Mouse (Mus musculus) liver, embryonic 16.5 days (tissue): ENCODE results near the gene Rngtt. TPM values are rescaled to one million over a fixed set of nuclear protein-coding genes. Genes with fewer than 3 reads are reported as not detected.

ENCODE experiments used
- ATAC-seq: fragments of 200-750 bp; cut with Nextera tagmentation; 2 replicates; pipeline ENCODE4 v1.8.0; 2017; ENCODE audit warnings: low read depth, mild to moderate bottlenecking, moderate number of reproducible peaks, moderate library complexity
- H3K27ac ChIP-seq: fragments of 300-500 bp; sonication (generic); 2 replicates; pipeline ENCODE4 v1.5.1; 2014; ENCODE audit warnings: mild to moderate bottlenecking, low read length
- H3K27me3 ChIP-seq: fragments of 300-500 bp; sonication (generic); 2 replicates; pipeline ENCODE4 v1.6.1; 2014; ENCODE audit warnings: low read depth, low read length, mixed read lengths; ENCODE audit not compliant: control insufficient read depth, insufficient read depth
- H3K36me3 ChIP-seq: fragments of 300-500 bp; sonication (generic); 2 replicates; pipeline ENCODE4 v1.6.1; 2014; ENCODE audit warnings: mild to moderate bottlenecking; ENCODE audit not compliant: control insufficient read depth, insufficient read depth
- H3K4me1 ChIP-seq: fragments of 300-500 bp; sonication (generic); 2 replicates; pipeline ENCODE4 v1.6.1; 2014; ENCODE audit warnings: low read depth, low read length, mixed read lengths; ENCODE audit not compliant: control insufficient read depth
- H3K4me2 ChIP-seq: fragments of 300-500 bp; sonication (generic); 2 replicates; pipeline ENCODE4 v1.6.1; 2014; ENCODE audit warnings: low read depth, low read length, mixed read lengths
- H3K4me3 ChIP-seq: fragments of 300-500 bp; sonication (generic); 2 replicates; pipeline ENCODE4 v1.5.1; 2014; ENCODE audit warnings: low read depth, mild to moderate bottlenecking, low read length
- H3K9ac ChIP-seq: fragments of 300-500 bp; sonication (generic); 2 replicates; pipeline ENCODE4 v1.6.1; 2014; ENCODE audit warnings: low read depth, low read length
- H3K9me3 ChIP-seq: fragments of 300-500 bp; sonication (generic); replicated peaks from 2 replicates; pipeline ENCODE4 v1.6.1; 2016; ENCODE audit warnings: low read length; ENCODE audit not compliant: control insufficient read depth
- WGBS: fragments of 180-500 bp; shearing (Covaris S2); extraction: QIAGEN DNeasy Blood & Tissue Kit; methylation state at CpG from one replicate; pipeline ENCODE4 v1.1.7; 2014; ENCODE audit not compliant: insufficient replicate concordance; 5-methylcytosine and 5-hydroxymethylcytosine counted together
- polyA plus RNA-seq: library from polyadenylated mRNA; unstranded; fragments of >200 nt; fragmentation: Nextera tagmentation; extraction: Ambion mirVana; gene quantifications from 2 replicates; pipeline ENCODE4 v1.2.1, GENCODE M21; 2015

Gene Rngtt
- polyA plus RNA-seq, 1 experiment from 2014 or later, result 13.3 TPM

GRCm38 (mm10) chr4:33343732-33344057 lies 33.6 kb downstream of the Rngtt start:
- Histone ChIP-seq H3K27me3 (no peaks in the 10 kb centered on the region), H3K4me2 (peak overlapping the region; percentile 32; the same call in 1 of the 2 replicates), H3K4me3 (no peak overlapping the region), H3K4me1 (peaks cover 11% of the 10 kb centered on the region), H3K27ac (peak overlapping the region; percentile 75), H3K9me3 (no peaks in the 10 kb centered on the region), H3K36me3 (peaks cover 5% of the 10 kb centered on the region; the same call in 1 of the 2 replicates), H3K9ac (no peak overlapping the region)
- peak; percentile 96 for ATAC-seq
- WGBS, result 45% methylated on average over 6 of the region's 6 CpGs

- H3K36me3 ChIP-seq, result no peaks in the 10 kb centered on the region; the same call in 1 of the 2 replicates
- no peak overlapping the region for H3K4me2 ChIP-seq
- no peaks in the 10 kb centered on the region for H3K27me3 ChIP-seq
These were observed 53.3 kb downstream of the Rngtt start for GRCm38 (mm10) chr4:33363451-33363850.

GRCm38 (mm10) chr4:33374916-33375315 lies 64.8 kb downstream of the Rngtt start:
- no peak for ATAC-seq
- Histone ChIP-seq H3K9me3 (no peaks in the 10 kb centered on the region), H3K27ac (no peak overlapping the region), H3K4me2 (no peak overlapping the region), H3K36me3 (no peaks in the 10 kb centered on the region), H3K9ac (no peak overlapping the region), H3K4me1 (no peaks in the 10 kb centered on the region), H3K4me3 (no peak overlapping the region), H3K27me3 (no peaks in the 10 kb centered on the region)
- WGBS, result 59% methylated on average over 6 of the region's 6 CpGs

More at GRCm38 (mm10) chr4:33363451-33363850, 53.3 kb downstream of the Rngtt start:
- Histone ChIP-seq H3K9ac (no peak overlapping the region), H3K27ac (no peak overlapping the region), H3K4me3 (no peak overlapping the region), H3K9me3 (no peaks in the 10 kb centered on the region), H3K4me1 (no peaks in the 10 kb centered on the region)
- no peak for ATAC-seq

- no peak overlapping the region for H3K4me3 ChIP-seq
- no peak overlapping the region for H3K9ac ChIP-seq
- no peaks in the 10 kb centered on the region for H3K27me3 ChIP-seq
- no peak for ATAC-seq
- H3K4me2 ChIP-seq, result no peak overlapping the region
- no peak overlapping the region for H3K27ac ChIP-seq
- no peaks in the 10 kb centered on the region for H3K9me3 ChIP-seq
- H3K4me1 ChIP-seq, result no peaks in the 10 kb centered on the region
- no peaks in the 10 kb centered on the region for H3K36me3 ChIP-seq
These were observed 67.5 kb downstream of the Rngtt start for GRCm38 (mm10) chr4:33377642-33378041.

- H3K4me3 ChIP-seq, result no peak overlapping the region
- no peaks in the 10 kb centered on the region for H3K36me3 ChIP-seq
- H3K9me3 ChIP-seq, result no peaks in the 10 kb centered on the region
- no peak overlapping the region for H3K9ac ChIP-seq
- no peaks in the 10 kb centered on the region for H3K4me1 ChIP-seq
- no peaks in the 10 kb centered on the region for H3K27me3 ChIP-seq
- no peak overlapping the region for H3K27ac ChIP-seq
- ATAC-seq, result peak; percentile 48; the same call in 1 of the 2 replicates
- WGBS, result 33% methylated on average over 6 of the region's 6 CpGs
- H3K4me2 ChIP-seq, result no peak overlapping the region
These were observed 68.8 kb downstream of the Rngtt start for GRCm38 (mm10) chr4:33378894-33379293.

GRCm38 (mm10) chr4:33388899-33389298 lies 78.8 kb downstream of the Rngtt start:
- no peak overlapping the region for H3K27ac ChIP-seq
- WGBS, result 71% methylated on average over 3 of the region's 3 CpGs
- H3K4me1 ChIP-seq, result no peaks in the 10 kb centered on the region
- no peaks in the 10 kb centered on the region for H3K27me3 ChIP-seq
- H3K4me3 ChIP-seq, result no peak overlapping the region
- no peaks in the 10 kb centered on the region for H3K36me3 ChIP-seq
- H3K9me3 ChIP-seq, result no peaks in the 10 kb centered on the region
- no peak overlapping the region for H3K9ac ChIP-seq
- no peak overlapping the region for H3K4me2 ChIP-seq
- ATAC-seq, result peak; percentile 63; the same call in 1 of the 2 replicates

GRCm38 (mm10) chr4:33390660-33391059 lies 80.5 kb downstream of the Rngtt start:
- no peak for ATAC-seq
- H3K27me3 ChIP-seq, result no peaks in the 10 kb centered on the region
- H3K36me3 ChIP-seq, result no peaks in the 10 kb centered on the region
- H3K9me3 ChIP-seq, result no peaks in the 10 kb centered on the region
- no peak overlapping the region for H3K9ac ChIP-seq
- H3K4me1 ChIP-seq, result no peaks in the 10 kb centered on the region
- H3K4me3 ChIP-seq, result no peak overlapping the region
- no peak overlapping the region for H3K27ac ChIP-seq
- H3K4me2 ChIP-seq, result no peak overlapping the region

- WGBS, result 76% methylated on average over 2 of the region's 2 CpGs
These were observed 83.3 kb downstream of the Rngtt start for GRCm38 (mm10) chr4:33393437-33393836.

GRCm38 (mm10) chr4:33396222-33397176 lies 86.4 kb downstream of the Rngtt start:
- Histone ChIP-seq H3K4me2 (no peak overlapping the region), H3K27me3 (no peaks in the 10 kb centered on the region), H3K9me3 (no peaks in the 10 kb centered on the region), H3K27ac (no peak overlapping the region), H3K4me1 (no peaks in the 10 kb centered on the region), H3K36me3 (no peaks in the 10 kb centered on the region), H3K4me3 (no peak overlapping the region), H3K9ac (no peak overlapping the region)
- 49% methylated on average over 3 of the region's 3 CpGs for WGBS
- ATAC-seq, result peak; percentile 69

More at GRCm38 (mm10) chr4:33393437-33393836, 83.3 kb downstream of the Rngtt start:
- Histone ChIP-seq H3K9ac (no peak overlapping the region), H3K4me1 (no peaks in the 10 kb centered on the region), H3K36me3 (no peaks in the 10 kb centered on the region), H3K27me3 (no peaks in the 10 kb centered on the region), H3K4me3 (no peak overlapping the region), H3K9me3 (no peaks in the 10 kb centered on the region), H3K4me2 (no peak overlapping the region), H3K27ac (no peak overlapping the region)
- ATAC-seq, result no peak
